Mouse (Mus musculus) frontal cortex, adult 2 months (tissue): ENCODE data around the gene Alox5ap. TPM values are rescaled to one million over a fixed set of nuclear protein-coding genes. Genes with fewer than 3 reads are reported as not detected.
A peak's percentile ranks its signal among the peaks of the same experiment; 100 is the strongest.

Source experiments
- DNase-seq, 2 experiments: peaks; one replicate each; pipeline ENCODE4 v3.0.0; 2022; ENCODE audit warnings: low spot score in 1 of 2; ENCODE audit errors: extremely low spot score in 1 of 2
- polyA plus RNA-seq: library from polyadenylated mRNA; depleted of rRNA; stranded (reverse); fragments of >200 nt; gene quantifications from 2 replicates; pipeline ENCODE4 v1.2.3, GENCODE M21; 2012

Gene Alox5ap
- polyA plus RNA-seq, 1 experiment, result 15.3 TPM

- no peak for DNase-seq
Measured at GRCm38 (mm10) chr5:149257518-149258281, 6.9 kb upstream of the Alox5ap start.

DNA sequence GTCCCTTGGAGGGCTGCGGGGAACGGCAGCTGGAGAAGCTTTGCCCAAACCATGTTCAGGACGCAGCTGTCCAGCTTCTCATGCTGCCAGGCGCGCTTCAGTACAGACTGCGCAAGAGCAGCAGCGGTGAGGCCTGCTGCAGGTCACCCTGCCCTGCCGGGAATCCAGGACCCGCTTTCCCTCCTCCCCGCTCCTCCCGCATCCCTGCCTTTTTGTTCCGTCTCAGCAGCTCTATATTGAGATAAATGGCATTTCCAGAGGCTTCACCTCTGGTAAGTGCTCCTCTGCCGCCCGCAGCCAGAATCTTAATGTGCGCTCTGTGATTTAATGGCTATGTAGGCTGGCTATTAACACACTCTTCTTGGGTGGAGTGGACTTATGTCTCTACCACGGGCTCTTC is 5.5 kb upstream of the Alox5ap start:
- DNase-seq, result no peak

DNA sequence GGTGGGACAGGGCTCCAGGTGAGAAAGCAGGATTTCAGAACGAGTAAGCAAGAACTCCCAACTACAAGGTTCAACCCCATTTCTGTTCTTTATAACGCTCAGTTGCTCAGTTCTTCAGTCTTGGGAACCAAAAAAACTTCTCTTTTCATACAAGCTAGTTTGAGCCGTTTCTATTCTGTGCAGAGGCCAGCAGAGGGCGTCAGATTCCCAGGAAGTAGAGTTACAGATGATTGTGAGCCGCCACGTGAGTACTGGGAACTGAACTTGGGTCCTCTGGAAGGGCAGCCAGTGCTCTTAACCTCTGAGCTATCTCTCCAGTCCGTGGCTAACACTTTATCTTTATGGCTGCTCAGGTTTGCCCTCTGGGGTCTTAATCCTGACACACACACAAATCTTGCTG is 3.1 kb upstream of the Alox5ap start:
- no peak for DNase-seq

DNA sequence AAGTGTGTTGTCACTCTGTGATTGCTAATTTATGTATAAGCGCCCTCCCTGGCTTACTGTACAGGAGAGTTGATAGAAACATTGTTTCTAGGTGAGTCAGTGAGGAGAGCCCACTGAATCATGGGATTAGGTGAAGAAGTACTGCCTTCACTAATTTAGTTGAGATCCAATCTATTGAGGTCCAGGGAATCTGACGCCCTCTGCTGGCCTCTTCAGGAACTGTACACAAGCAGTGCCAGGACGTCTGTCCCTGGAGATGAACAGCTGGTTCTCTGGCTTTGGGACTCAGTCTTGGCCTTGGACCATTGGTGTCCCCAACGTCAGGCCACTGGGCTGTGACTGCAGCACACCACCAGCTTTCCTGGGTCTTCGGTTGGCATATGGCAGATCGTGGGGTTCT is 2.7 kb upstream of the Alox5ap start:
- DNase-seq, result no peak

- no peak for DNase-seq
Measured at GRCm38 (mm10) chr5:149264878-149265279, 312 bp downstream of the Alox5ap start.

DNA sequence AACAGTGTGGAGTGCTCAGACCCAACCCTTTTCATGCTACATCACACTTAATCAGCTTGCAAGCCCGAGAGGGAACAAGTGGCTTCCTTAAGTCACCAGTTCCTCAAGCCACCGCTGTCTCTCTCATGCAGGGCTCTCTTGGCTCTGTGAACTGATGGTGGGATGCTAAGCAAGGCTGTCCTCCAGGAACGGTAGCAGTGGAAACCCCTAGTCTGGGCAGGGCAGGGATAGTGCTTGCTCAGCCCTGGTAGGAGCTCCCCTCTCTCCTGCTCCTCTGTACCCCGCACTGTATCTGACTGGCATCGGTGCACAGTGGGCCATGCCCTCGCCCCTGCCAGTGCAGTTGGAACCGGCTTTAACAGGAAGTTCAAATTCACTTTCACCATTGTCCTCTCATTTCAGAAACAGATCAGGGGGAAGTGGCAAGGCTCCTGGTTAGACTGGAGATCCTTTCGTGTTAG is 2.2 kb downstream of the Alox5ap start:
- no peak for DNase-seq

DNA sequence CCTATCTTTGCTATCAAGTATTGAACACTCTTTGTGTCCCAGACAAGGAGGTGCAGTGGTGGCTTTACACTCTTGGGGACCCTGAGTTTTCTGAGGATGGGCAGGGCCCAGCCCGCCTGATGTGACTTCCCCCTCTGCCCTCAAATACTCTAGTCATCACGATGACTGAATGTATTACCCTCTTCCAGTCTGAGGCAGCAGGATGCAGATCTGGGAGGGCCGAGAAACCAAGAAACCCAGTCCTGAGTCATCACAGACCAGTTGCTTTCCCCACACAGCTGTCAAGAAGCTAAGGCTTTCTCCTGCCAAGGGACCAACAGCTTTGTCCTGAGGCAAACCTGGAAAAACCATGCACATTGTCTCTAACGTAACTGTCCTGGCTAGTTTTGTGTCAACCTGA is 2.9 kb downstream of the Alox5ap start:
- no peak for DNase-seq

DNA sequence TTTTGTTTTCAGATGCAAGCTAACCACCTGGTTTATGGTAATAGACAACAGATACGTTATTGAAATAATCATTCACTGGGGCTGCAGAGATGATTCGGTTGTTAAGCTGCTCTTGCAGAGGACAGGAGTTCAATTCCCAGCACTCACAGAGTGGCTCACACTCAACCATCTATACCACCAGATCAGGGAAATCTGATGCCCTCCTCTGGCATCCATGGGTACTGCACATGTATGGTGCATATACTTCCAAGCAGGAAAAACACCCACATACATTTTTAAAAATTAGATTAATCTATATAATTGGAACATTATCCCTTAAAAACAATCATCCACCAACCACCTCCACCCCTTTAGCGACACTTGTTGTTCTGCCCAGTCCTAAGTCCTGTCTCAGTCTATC is 6.7 kb downstream of the Alox5ap start:
- no peak for DNase-seq

GRCm38 (mm10) chr5:149272535-149272934 is 8.0 kb downstream of the Alox5ap start:
- no peak for DNase-seq

- no peak for DNase-seq
Measured at GRCm38 (mm10) chr5:149274390-149275104, 10.0 kb downstream of the Alox5ap start.

- DNase-seq, result no peak
Measured at GRCm38 (mm10) chr5:149275105-149275494, 10.5 kb downstream of the Alox5ap start.

DNA sequence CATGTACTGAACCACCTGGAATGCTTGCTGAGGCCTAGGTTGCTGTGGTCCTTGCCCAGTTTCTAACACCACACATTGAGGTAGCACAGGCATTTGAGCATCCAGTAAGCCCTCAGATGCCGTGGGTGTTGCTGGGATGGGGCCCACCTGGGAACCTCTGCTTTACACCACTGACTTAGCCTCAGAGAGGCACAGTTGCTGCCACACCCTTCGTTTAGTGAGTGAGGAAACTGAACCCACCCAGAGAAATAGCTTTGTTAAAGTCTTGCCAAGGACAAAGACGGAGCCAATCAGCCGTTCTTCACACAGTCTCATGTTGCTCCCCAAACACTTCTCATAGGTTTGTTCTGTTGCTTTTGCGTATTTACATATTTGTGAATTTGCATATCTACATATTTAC is 13.0 kb downstream of the Alox5ap start:
- no peak for DNase-seq

GRCm38 (mm10) chr5:149279273-149279844 is 14.8 kb downstream of the Alox5ap start:
- DNase-seq, result peak; percentile 51 to 63

GRCm38 (mm10) chr5:149283009-149283408 is 18.4 kb downstream of the Alox5ap start:
- DNase-seq, result no peak

- DNase-seq, result no peak
Measured at GRCm38 (mm10) chr5:149283821-149284220, 19.3 kb downstream of the Alox5ap start.

DNA sequence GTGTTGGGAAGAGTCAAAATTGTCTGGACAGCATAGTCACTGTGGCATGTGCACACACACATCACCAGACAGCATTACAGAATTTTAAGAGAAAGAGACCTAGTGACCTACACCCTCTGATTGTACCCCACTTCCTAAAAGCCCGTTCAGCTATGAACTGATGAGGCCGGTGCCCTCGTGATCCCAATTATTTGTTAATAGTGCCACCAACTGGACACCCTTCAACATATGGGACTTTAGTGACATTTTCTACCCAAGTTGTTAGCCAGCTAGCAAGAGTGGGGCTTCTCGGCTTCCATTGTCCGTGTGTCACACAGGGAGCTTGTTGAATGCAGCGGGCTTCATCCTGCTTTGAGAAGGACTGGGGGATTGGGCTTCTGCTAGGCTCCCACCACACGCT is 21.5 kb downstream of the Alox5ap start:
- no peak for DNase-seq

- DNase-seq, result peak in 1 of 2 experiments; percentile 35
Measured at GRCm38 (mm10) chr5:149287148-149288038, 22.8 kb downstream of the Alox5ap start.

GRCm38 (mm10) chr5:149291266-149291665 is 26.7 kb downstream of the Alox5ap start:
- no peak for DNase-seq

DNA sequence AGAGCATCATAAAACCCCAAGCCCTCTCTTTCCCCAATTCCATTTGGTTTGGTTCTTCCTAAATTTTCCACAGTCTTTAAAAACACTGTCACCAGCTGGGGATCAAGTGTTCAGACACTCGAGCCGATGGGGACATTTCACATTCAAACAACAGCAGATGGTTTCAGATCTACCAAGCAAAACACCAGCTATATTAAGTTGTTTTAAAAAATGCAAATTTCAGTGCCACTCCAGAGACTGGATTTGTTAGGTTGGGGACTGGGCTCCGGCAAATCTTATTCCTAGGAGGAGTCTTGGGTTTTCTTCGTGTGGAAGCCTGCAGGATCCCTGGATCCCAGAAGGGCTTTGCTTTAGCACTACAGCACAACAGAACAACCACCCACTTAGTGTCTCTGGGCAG is 28.5 kb downstream of the Alox5ap start:
- DNase-seq, result peak; percentile 59 to 67

- DNase-seq, result no peak
Measured at GRCm38 (mm10) chr5:149296808-149297207, 32.2 kb downstream of the Alox5ap start.

DNA sequence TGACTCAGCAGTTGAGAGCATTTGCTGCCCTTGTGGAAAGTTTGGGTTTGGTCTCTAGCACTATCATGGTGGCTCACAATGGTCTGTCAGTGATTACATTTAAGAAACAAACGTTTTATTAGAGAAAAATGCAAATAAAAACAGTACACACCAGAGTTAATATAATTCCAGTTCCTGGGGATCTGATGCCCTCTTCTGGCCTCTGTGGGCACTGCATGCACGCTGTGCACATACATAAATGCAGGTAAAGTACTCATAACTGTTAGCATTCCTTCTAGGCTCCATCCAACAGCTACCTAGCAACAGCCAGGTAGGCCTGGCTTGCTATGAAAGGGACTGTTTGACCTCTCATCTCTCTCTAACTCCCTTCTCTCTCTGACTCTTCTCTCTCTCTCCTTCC is 32.9 kb downstream of the Alox5ap start:
- DNase-seq, result no peak
